Mouse (Mus musculus) left cerebral cortex, postnatal 4 days (tissue): ENCODE results near the gene Mnd1. TPM values are rescaled to one million over a fixed set of nuclear protein-coding genes. Genes with fewer than 3 reads are reported as not detected.

ENCODE experiments used
- DNase-seq: peaks from one replicate; pipeline ENCODE4 v3.0.0-alpha.2; 2022
- intact Hi-C: fragments of 180-260 bp; cut with DNase I; formaldehyde crosslinking; loops from one replicate; pipeline ENCODE4 v1.15.1; 2025
- total RNA-seq, 2 experiments: library from RNA; stranded (reverse); gene quantifications; 2 replicates each; pipeline ENCODE4 v1.2.3; 2021

Gene Mnd1
- total RNA-seq, 2 experiments from 2014 or later, result 2.7 to 2.9 TPM

GRCm38 (mm10) chr3:84106106-84106505 lies 49.5 kb downstream of the Mnd1 start:
- no peak for DNase-seq
- intact Hi-C loops, result no loop called here

GRCm38 (mm10) chr3:84103536-84103935 lies 52.0 kb downstream of the Mnd1 start:
- DNase-seq, result no peak
- intact Hi-C loops, result no loop called here

- no peak for DNase-seq
- intact Hi-C loops, result no loop called here
Observed at GRCm38 (mm10) chr3:84092875-84093274, 62.7 kb downstream of the Mnd1 start.

- intact Hi-C loops, result no loop called here
- DNase-seq, result peak; percentile 21
Observed at GRCm38 (mm10) chr3:84090982-84091381, 64.6 kb downstream of the Mnd1 start.

GRCm38 (mm10) chr3:84086921-84087320 lies 68.7 kb downstream of the Mnd1 start:
- intact Hi-C loops, result no loop called here
- DNase-seq, result no peak

- DNase-seq, result no peak
- intact Hi-C loops, result no loop called here
Observed at GRCm38 (mm10) chr3:84086337-84086736, 69.2 kb downstream of the Mnd1 start.

GRCm38 (mm10) chr3:84085429-84085828 lies 70.2 kb downstream of the Mnd1 start:
- no peak for DNase-seq
- intact Hi-C loops, result no loop called here

- no peak for DNase-seq
- intact Hi-C loops, result no loop called here
Observed at GRCm38 (mm10) chr3:84081208-84081722, 74.3 kb downstream of the Mnd1 start.

GRCm38 (mm10) chr3:84080074-84080473 lies 75.5 kb downstream of the Mnd1 start:
- DNase-seq, result no peak
- intact Hi-C loops, result no loop called here

GRCm38 (mm10) chr3:84077505-84077904 lies 78.1 kb downstream of the Mnd1 start:
- intact Hi-C loops, result no loop called here
- no peak for DNase-seq

GRCm38 (mm10) chr3:84076543-84077332 lies 78.8 kb downstream of the Mnd1 start:
- intact Hi-C loops, result no loop called here
- DNase-seq, result no peak

- intact Hi-C loops, result no loop called here
- no peak for DNase-seq
Observed at GRCm38 (mm10) chr3:84075516-84075915, 80.1 kb downstream of the Mnd1 start.

- DNase-seq, result no peak
- intact Hi-C loops, result no loop called here
Observed at GRCm38 (mm10) chr3:84074777-84075176, 80.8 kb downstream of the Mnd1 start.

GRCm38 (mm10) chr3:84071641-84072040 lies 83.9 kb downstream of the Mnd1 start:
- no peak for DNase-seq
- intact Hi-C loops, result no loop called here

- no peak for DNase-seq
- intact Hi-C loops, result no loop called here
Observed at GRCm38 (mm10) chr3:84070811-84071210, 84.8 kb downstream of the Mnd1 start.

GRCm38 (mm10) chr3:84068831-84069709 lies 86.5 kb downstream of the Mnd1 start:
- DNase-seq, result no peak
- intact Hi-C loops, result no loop called here

GRCm38 (mm10) chr3:84065825-84066224 lies 89.8 kb downstream of the Mnd1 start:
- DNase-seq, result no peak
- intact Hi-C loops, result no loop called here

GRCm38 (mm10) chr3:84063369-84063914 lies 92.1 kb downstream of the Mnd1 start:
- intact Hi-C loops, result no loop called here
- DNase-seq, result no peak

- intact Hi-C loops, result no loop called here
Observed at GRCm38 (mm10) chr3:84061523-84062453, 93.8 kb downstream of the Mnd1 start.

GRCm38 (mm10) chr3:84060946-84061345 lies 94.6 kb downstream of the Mnd1 start:
- no peak for DNase-seq
- intact Hi-C loops, result no loop called here

More at GRCm38 (mm10) chr3:84061523-84062453, 93.8 kb downstream of the Mnd1 start:
- DNase-seq, result no peak
